Mouse (Mus musculus): Measurements from ENCODE around the gene Spink4.

GRCm38 (mm10) chr4:40929046-40929445 lies 9.2 kb downstream of the Spink4 start:
- no peak for TF ChIP-seq TCF12 (IDR thresholded peaks at IDR 0.05; ENCODE audit: insufficient read depth, poor library complexity, severe bottlenecking)
- TF ChIP-seq POLR2AphosphoS2 (IDR thresholded peaks at IDR 0.05; ENCODE audit: insufficient read length, low read depth): no peak
- no peak for TF ChIP-seq SRF (IDR thresholded peaks at IDR 0.05; ENCODE audit: control insufficient read depth, insufficient read length, low read depth)
- TF ChIP-seq CEBPB (IDR thresholded peaks at IDR 0.05; ENCODE audit: insufficient read depth, poor library complexity, severe bottlenecking): no peak

Data from myocyte (in vitro differentiated cells).